Mouse (Mus musculus) olfactory bulb, adult 2 months (tissue): ENCODE data around the gene Fam240a.

Experiments used
- CTCF ChIP-seq: fragments of 200-500 bp; IDR thresholded peaks from 2 replicates; pipeline ENCODE4 v1.5.1; 2012; ENCODE audit warnings: low read depth, mild to moderate bottlenecking, low read length, moderate library complexity; ENCODE audit not compliant: insufficient read depth
- POLR2A ChIP-seq: fragments of 200-500 bp; IDR thresholded peaks from 2 replicates; pipeline ENCODE4 v1.6.1; 2012; ENCODE audit warnings: mild to moderate bottlenecking, low read depth, low read length, moderate library complexity; ENCODE audit not compliant: insufficient read depth

GRCm38 (mm10) chr9:110954681-110955445, 38.2 kb upstream of the Fam240a start:
- TF ChIP-seq POLR2A = no peak
- no peak for TF ChIP-seq CTCF
